21 mouse cellular contexts compared by ENCODE assay signal in genomic region chr9:86617837-86618492, GRCm38 (mm10). TPM values are rescaled to one million over a fixed set of nuclear protein-coding genes. Genes with fewer than 3 reads are reported as not detected.
DNase-seq lines count a peak whose midpoint lies in the region; ATAC-seq and TF ChIP-seq lines count a peak whose summit lies in the region.
"Had no signal": no experiment of that assay in that cellular context is flagged by ENCODE, and none has a peak within 500 bp of the region (broad histone marks: within the 10 kb centered on the region; RNA-seq: fewer than 3 reads in every experiment).

No protein-coding gene starts in this region.

- 0 out of 2 replicates have a peak, but pooled peaks have one; percentile 39 for ATAC-seq in heart, embryonic 15.5 days (replicated peaks; ENCODE audit: insufficient number of reproducible peaks, insufficient read depth, low FRiP score, low read depth)
- peak; percentile 94 for ATAC-seq in activated CD4-positive, CD25-positive, alpha-beta regulatory T cell, adult 4 months
- ATAC-seq in monocyte, adult 5-6 weeks (replicated peaks; ENCODE audit: insufficient number of reproducible peaks, low FRiP score, low TSS enrichment, poor library complexity, severe bottlenecking) = no peak
- ATAC-seq: intestine, embryonic 15.5 days had no signal

- no peaks in the 10 kb centered on the region for H3K27me3 ChIP-seq in heart, embryonic 15.5 days
- H3K27me3 ChIP-seq in testis, adult 2 months (ENCODE audit: control insufficient read depth, insufficient read depth, low read length) = no peaks in the 10 kb centered on the region
- H3K27me3 ChIP-seq: forebrain, embryonic 12.5 days; hindbrain, embryonic 13.5 days; intestine, embryonic 15.5 days; neural tube, embryonic 15.5 days had no signal

- TF ChIP-seq POLR2A in testis, adult 2 months (IDR thresholded peaks at IDR 0.05; ENCODE audit: control insufficient read depth, low read depth, low read length) = no peak; the same call in 1 of the 2 replicates

- 51% methylated on average over 7 of the region's 7 CpGs for WGBS in heart, embryonic 15.5 days

- H3K4me2 ChIP-seq in heart, embryonic 15.5 days = no peak overlapping the region
- H3K4me2 ChIP-seq: forebrain, embryonic 12.5 days; hindbrain, embryonic 13.5 days; intestine, embryonic 15.5 days; neural tube, embryonic 15.5 days had no signal

- no peak overlapping the region for H3K9ac ChIP-seq in heart, embryonic 15.5 days
- H3K9ac ChIP-seq: forebrain, embryonic 12.5 days; hindbrain, embryonic 13.5 days; intestine, embryonic 15.5 days; neural tube, embryonic 15.5 days had no signal

- no peaks in the 10 kb centered on the region for H3K9me3 ChIP-seq in heart, embryonic 15.5 days (replicated peaks)
- H3K9me3 ChIP-seq: forebrain, embryonic 12.5 days; G1E; heart, embryonic 10.5 days; hindbrain, embryonic 13.5 days; intestine, embryonic 15.5 days; neural tube, embryonic 15.5 days had no signal

- H3K36me3 ChIP-seq in heart, embryonic 15.5 days = no peaks in the 10 kb centered on the region
- H3K36me3 ChIP-seq in testis, adult 2 months (ENCODE audit: control insufficient read depth, insufficient read depth, low read length) = peaks cover 4% of the 10 kb centered on the region
- H3K36me3 ChIP-seq: forebrain, embryonic 12.5 days; heart, embryonic 10.5 days; hindbrain, embryonic 13.5 days; intestine, embryonic 15.5 days; neural tube, embryonic 15.5 days had no signal

- H3K27ac ChIP-seq in heart, embryonic 15.5 days = peak overlapping the region; percentile 24
- H3K27ac ChIP-seq in testis, adult 2 months (ENCODE audit: control insufficient read depth, insufficient read depth, low read depth, low read length) = peak overlapping the region; percentile 72
- H3K27ac ChIP-seq: forebrain, embryonic 12.5 days; heart, embryonic 10.5 days; hindbrain, embryonic 13.5 days; intestine, embryonic 15.5 days; neural tube, embryonic 15.5 days had no signal

- TF ChIP-seq CTCF in testis, adult 2 months (IDR thresholded peaks at IDR 0.05; ENCODE audit: control insufficient read depth, insufficient read depth, insufficient replicate concordance, low read depth, low read length) = no peak

- H3K4me3 ChIP-seq in heart, embryonic 15.5 days = no peak overlapping the region
- peak overlapping the region; percentile 71 for H3K4me3 ChIP-seq in testis, adult 2 months (ENCODE audit: control insufficient read depth, low read depth, low read length)
- H3K4me3 ChIP-seq: forebrain, embryonic 12.5 days; heart, embryonic 10.5 days; hindbrain, embryonic 13.5 days; intestine, embryonic 15.5 days; myocyte; neural tube, embryonic 15.5 days had no signal

- no peak for DNase-seq in heart, adult 8-10 months (ENCODE audit: low spot score)
- DNase-seq in testis, postnatal 14 days (ENCODE audit: low spot score) = no peak
- no peak for DNase-seq in left cerebral cortex, adult 8-10 months (ENCODE audit: low spot score in 2 of 2)
- DNase-seq: cerebellum, adult 2 months; gastrocnemius, postnatal 14 days; kidney, adult 9 months; kidney, postnatal 25 days; liver; midbrain, embryonic 14.5 days; thymus, adult 18-20 months had no signal

- H3K4me1 ChIP-seq in heart, embryonic 15.5 days (replicated peaks) = peaks cover 6% of the 10 kb centered on the region
- H3K4me1 ChIP-seq in testis, adult 2 months (ENCODE audit: control insufficient read depth, insufficient read depth, low read length) = no peaks in the 10 kb centered on the region; the same call in 1 of the 2 replicates
- H3K4me1 ChIP-seq: forebrain, embryonic 12.5 days; heart, embryonic 10.5 days; intestine, embryonic 15.5 days; neural tube, embryonic 15.5 days had no signal

RNA-seq across cellular contexts. Expression of gene Rwdd2a, which starts 46.2 kb away (rescaled TPM):
- polyA plus RNA-seq in heart, embryonic 15.5 days (2015; fragmentation: Nextera tagmentation; extraction: Ambion mirVana) = 3.6 and 3.7 TPM in 2 replicates
- under 1 TPM; 0.57 to 0.97 (median 0.64) TPM for total RNA-seq in heart, adult 8-10 months (2022)
- 59.0 and 61.4 TPM in 2 replicates for polyA plus RNA-seq in testis, adult 2 months (2012; rRNA removed)
- polyA plus RNA-seq in activated CD4-positive, CD25-positive, alpha-beta regulatory T cell, adult 4 months (2017; shearing (Covaris generic)) = 1 to 10 TPM; 4.8 to 5.0 TPM
- total RNA-seq in left cerebral cortex, adult 8-10 months (2022) = 10 to 100 TPM; 28.6 to 32.2 (median 30.4) TPM
- total RNA-seq in monocyte, adult 5-6 weeks (2017) = 3.9 to 5.5 TPM (median 4.3 TPM) in 3 replicates

RNA-seq across cellular contexts. Expression of gene Pgm3, which starts 46.3 kb away (rescaled TPM):
- polyA plus RNA-seq in heart, embryonic 15.5 days (2015; fragmentation: Nextera tagmentation; extraction: Ambion mirVana) = 17.5 and 22.0 TPM in 2 replicates
- 1 to 10 TPM; 5.9 to 8.5 (median 7.0) TPM for total RNA-seq in heart, adult 8-10 months (2022)
- polyA plus RNA-seq in testis, adult 2 months (2012; rRNA removed) = 5.2 and 6.2 TPM in 2 replicates
- 10 to 100 TPM; 17.3 to 18.7 TPM for polyA plus RNA-seq in activated CD4-positive, CD25-positive, alpha-beta regulatory T cell, adult 4 months (2017; shearing (Covaris generic))
- total RNA-seq in left cerebral cortex, adult 8-10 months (2022) = 10 to 100 TPM; 17.9 to 21.1 (median 18.7) TPM
- 12.2 to 14.3 TPM (median 13.7 TPM) in 3 replicates for total RNA-seq in monocyte, adult 5-6 weeks (2017)
